31 mouse cellular contexts compared by ENCODE assay signal in genomic region chr5:38850171-38850570, GRCm38 (mm10). TPM values are rescaled to one million over a fixed set of nuclear protein-coding genes. Genes with fewer than 3 reads are reported as not detected.
"Had no signal": no experiment of that assay in that cellular context is flagged by ENCODE, and none has a peak within 500 bp of the region (broad histone marks: within the 10 kb centered on the region; RNA-seq: fewer than 3 reads in every experiment).

No protein-coding gene starts in this region.

- DNase-seq: gastrocnemius, postnatal 14 days; gastrocnemius, postnatal 36 days; heart, adult 18-20 months; heart, postnatal 14 days; heart, postnatal 36 days; kidney, adult 18-20 months; kidney, adult 8-10 months; kidney, postnatal 10 days; kidney, postnatal 25 days; kidney, postnatal 4 days; liver; liver, embryonic 13.5 days had no signal

- H3K4me3 ChIP-seq: heart, embryonic 13.5 days; heart, embryonic 15.5 days; hindbrain, embryonic 13.5 days; hindbrain, embryonic 15.5 days; layer of hippocampus, adult 2 months; left cerebral cortex, adult 2 months; limb, embryonic 10.5 days; limb, embryonic 12.5 days; liver, embryonic 13.5 days had no signal

- ATAC-seq: hindbrain, postnatal 0 days had no signal

- H3K9me3 ChIP-seq: heart, embryonic 15.5 days; hindbrain, embryonic 13.5 days; hindbrain, embryonic 15.5 days; limb, embryonic 10.5 days; limb, embryonic 12.5 days; liver, embryonic 13.5 days had no signal

- H3K27ac ChIP-seq: heart, embryonic 13.5 days; heart, embryonic 15.5 days; hindbrain, embryonic 13.5 days; hindbrain, embryonic 15.5 days; hindbrain, postnatal 0 days; layer of hippocampus, adult 2 months; left cerebral cortex, adult 2 months; limb, embryonic 10.5 days; limb, embryonic 12.5 days; liver, embryonic 13.5 days had no signal

- H3K36me3 ChIP-seq: heart, embryonic 13.5 days; heart, embryonic 15.5 days; hindbrain, embryonic 13.5 days; hindbrain, embryonic 15.5 days; limb, embryonic 10.5 days; limb, embryonic 12.5 days; liver, embryonic 13.5 days had no signal

- H3K9ac ChIP-seq: heart, embryonic 13.5 days; heart, embryonic 15.5 days; hindbrain, embryonic 13.5 days; hindbrain, embryonic 15.5 days; limb, embryonic 12.5 days; liver, embryonic 13.5 days had no signal

- H3K27me3 ChIP-seq: heart, embryonic 13.5 days; heart, embryonic 15.5 days; hindbrain, embryonic 13.5 days; hindbrain, embryonic 15.5 days; limb, embryonic 12.5 days; liver, embryonic 13.5 days had no signal

- H3K4me2 ChIP-seq: heart, embryonic 11.5 days; heart, embryonic 13.5 days; heart, embryonic 15.5 days; hindbrain, embryonic 13.5 days; hindbrain, embryonic 15.5 days; limb, embryonic 12.5 days; liver, embryonic 11.5 days; liver, embryonic 13.5 days had no signal

- H3K4me1 ChIP-seq: heart, embryonic 15.5 days; hindbrain, embryonic 13.5 days; hindbrain, embryonic 15.5 days; liver, embryonic 13.5 days had no signal

RNA-seq across cellular contexts. Expression of gene Clnk, which starts 26.4 kb away (rescaled TPM):
- total RNA-seq: gastrocnemius, adult 18-20 months; gastrocnemius, adult 8-10 months; gastrocnemius, postnatal 14 days; gastrocnemius, postnatal 36 days; heart, adult 18-20 months; heart, postnatal 14 days; heart, postnatal 36 days; hindbrain, postnatal 0 days; layer of hippocampus, adult 2 months; layer of hippocampus, postnatal 25 days; left cerebral cortex, postnatal 36 days had no signal
- polyA plus RNA-seq: gonadal fat pad, adult 2 months; heart, embryonic 11.5 days; heart, embryonic 15.5 days; heart, postnatal 0 days; hindbrain, postnatal 0 days; kidney, embryonic 14.5 days; kidney, embryonic 16.5 days; limb, embryonic 12.5 days; liver, embryonic 13.5 days had no signal
